Mouse (Mus musculus): ENCODE measurements around the gene Cox5a.

GRCm38 (mm10) chr9:57493532-57493931 is 27.5 kb upstream of the Cox5a start:
- no peak for TF ChIP-seq CTCF (IDR thresholded peaks at IDR 0.05; ENCODE audit: low read depth, low read length)
- no peak for TF ChIP-seq TAL1 (conservative IDR thresholded peaks at IDR 0.05; ENCODE audit: low read depth, low read length)
